ENCODE assay signal across 22 mouse cellular contexts in the genomic region with DNA sequence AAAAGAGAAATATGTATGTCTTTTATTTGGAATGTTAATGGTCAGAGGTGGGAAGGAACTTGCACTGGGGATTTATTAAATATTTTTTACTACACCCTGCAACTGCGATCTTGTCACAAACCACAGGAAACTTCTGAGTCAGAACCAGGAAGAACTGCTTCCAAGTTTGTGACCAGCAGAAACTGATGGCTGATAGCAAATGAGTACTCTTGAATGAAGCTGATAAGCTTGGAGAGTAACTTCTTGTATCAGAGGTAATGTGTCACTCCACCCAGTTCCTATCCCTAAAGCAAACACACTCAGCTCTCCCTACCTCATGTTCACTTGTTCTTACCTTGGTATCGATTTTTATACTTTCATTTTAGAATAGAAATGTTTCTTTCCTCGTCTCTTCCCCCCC.
DNase-seq lines count a peak whose midpoint lies in the region; ATAC-seq and TF ChIP-seq lines count a peak whose summit lies in the region.
"Had no signal": no experiment of that assay in that cellular context is flagged by ENCODE, and none has a peak within 500 bp of the region (broad histone marks: within the 10 kb centered on the region; RNA-seq: fewer than 3 reads in every experiment).

No protein-coding gene starts in this region.

- no peak for TF ChIP-seq CTCF in stomach, postnatal 0 days (IDR thresholded peaks at IDR 0.05; ENCODE audit: low read depth)
- TF ChIP-seq CTCF in gastrocnemius, adult 2 months (IDR thresholded peaks at IDR 0.05): no peak

- H3K36me3 ChIP-seq in megakaryocyte, embryonic 14.5 days (replicated peaks; ENCODE audit: low read length): peaks cover 11% of the 10 kb centered on the region
- H3K36me3 ChIP-seq in liver, embryonic 13.5 days: no peaks in the 10 kb centered on the region
- H3K36me3 ChIP-seq in stomach, postnatal 0 days (ENCODE audit: control insufficient read depth, insufficient read depth, low read length): no peaks in the 10 kb centered on the region
- H3K36me3 ChIP-seq: embryonic facial prominence, embryonic 10.5 days; forebrain, embryonic 10.5 days; heart, embryonic 13.5 days; hindbrain, embryonic 15.5 days had no signal

- WGBS in liver, embryonic 13.5 days (ENCODE audit: insufficient replicate concordance): 21% methylated on average over 3 of the region's 3 CpGs
- 78% methylated on average over 2 of the region's 3 CpGs for WGBS in stomach, postnatal 0 days

- H3K9me3 ChIP-seq in megakaryocyte, embryonic 14.5 days: peaks cover 3% of the 10 kb centered on the region; the same call in 1 of the 2 replicates
- no peaks in the 10 kb centered on the region for H3K9me3 ChIP-seq in liver, embryonic 13.5 days (replicated peaks)
- H3K9me3 ChIP-seq in stomach, postnatal 0 days (ENCODE audit: control insufficient read depth, low read length): no peaks in the 10 kb centered on the region
- H3K9me3 ChIP-seq: embryonic facial prominence, embryonic 10.5 days; forebrain, embryonic 10.5 days; heart, embryonic 13.5 days; hindbrain, embryonic 15.5 days had no signal

- peaks cover 59% of the 10 kb centered on the region for H3K4me1 ChIP-seq in megakaryocyte, embryonic 14.5 days
- peaks cover 15% of the 10 kb centered on the region for H3K4me1 ChIP-seq in liver, embryonic 13.5 days (replicated peaks)
- no peaks in the 10 kb centered on the region for H3K4me1 ChIP-seq in stomach, postnatal 0 days (replicated peaks; ENCODE audit: control insufficient read depth, insufficient read depth)
- H3K4me1 ChIP-seq: hindbrain, embryonic 15.5 days had no signal

- H3K27me3 ChIP-seq in megakaryocyte, embryonic 14.5 days (replicated peaks): no peaks in the 10 kb centered on the region
- H3K27me3 ChIP-seq in liver, embryonic 13.5 days: no peaks in the 10 kb centered on the region
- no peaks in the 10 kb centered on the region for H3K27me3 ChIP-seq in stomach, postnatal 0 days (ENCODE audit: control insufficient read depth, insufficient read depth, low read length)
- H3K27me3 ChIP-seq: heart, embryonic 13.5 days; hindbrain, embryonic 15.5 days had no signal

- no peak overlapping the region for H3K9ac ChIP-seq in liver, embryonic 13.5 days
- H3K9ac ChIP-seq in stomach, postnatal 0 days (ENCODE audit: low read length): no peak overlapping the region
- H3K9ac ChIP-seq: heart, embryonic 13.5 days; hindbrain, embryonic 15.5 days had no signal

- intact Hi-C loops in gastrocnemius, adult 2 months (cut with DNase I): no loop called here

- peak overlapping the region; percentile 78 for H3K4me3 ChIP-seq in megakaryocyte, embryonic 14.5 days (replicated peaks)
- H3K4me3 ChIP-seq in liver, embryonic 13.5 days (replicated peaks): no peak overlapping the region
- H3K4me3 ChIP-seq in stomach, postnatal 0 days (ENCODE audit: low read depth, low read length): no peak overlapping the region
- H3K4me3 ChIP-seq in gastrocnemius, adult 2 months: no peak overlapping the region
- H3K4me3 ChIP-seq: embryonic facial prominence, embryonic 10.5 days; forebrain, embryonic 10.5 days; heart, embryonic 13.5 days; hindbrain, embryonic 15.5 days had no signal

- no peak for TF ChIP-seq EP300 in stomach, postnatal 0 days (optimal IDR thresholded peaks at IDR 0.05)

- DNase-seq in MEL-GATA-1-ER (ENCODE audit: extremely low read depth, low read depth): peak; percentile 59
- no peak for DNase-seq in liver, embryonic 13.5 days
- no peak for DNase-seq in stomach, postnatal 0 days (ENCODE audit: low spot score)
- no peak for DNase-seq in adipocyte (ENCODE audit: low spot score)
- no peak for DNase-seq in gastrocnemius, adult 2 months
- no peak for DNase-seq in gastrocnemius, postnatal 25 days
- DNase-seq: adrenal gland, adult 8-10 months; adrenal gland, postnatal 36 days; cerebellum, adult 11-12 months; cerebellum, adult 9-11 months; cerebellum, postnatal 36 days; gastrocnemius, postnatal 14 days; heart, postnatal 36 days had no signal

- no peak overlapping the region for H3K27ac ChIP-seq in liver, embryonic 13.5 days
- no peak overlapping the region for H3K27ac ChIP-seq in stomach, postnatal 0 days (replicated peaks)
- H3K27ac ChIP-seq in gastrocnemius, adult 2 months: no peak overlapping the region
- H3K27ac ChIP-seq: embryonic facial prominence, embryonic 10.5 days; forebrain, embryonic 10.5 days; heart, embryonic 13.5 days; hindbrain, embryonic 15.5 days had no signal

- no peak overlapping the region for H3K4me2 ChIP-seq in liver, embryonic 13.5 days
- no peak overlapping the region for H3K4me2 ChIP-seq in stomach, postnatal 0 days (replicated peaks; ENCODE audit: low read depth)
- H3K4me2 ChIP-seq: heart, embryonic 13.5 days; hindbrain, embryonic 15.5 days had no signal

- no peak for ATAC-seq in megakaryocyte, adult 5-6 weeks (ENCODE audit: poor library complexity, severe bottlenecking)
- peak; percentile 63; the same call in 1 of the 2 replicates for ATAC-seq in liver, embryonic 13.5 days (ENCODE audit: low read depth)
- peak; percentile 87 for ATAC-seq in stomach, postnatal 0 days (ENCODE audit: low FRiP score, low TSS enrichment)
- ATAC-seq: forebrain, embryonic 14.5 days; inflammation-experienced regulatory T-cells, adult 6 months; intestine, postnatal 0 days had no signal
